Mouse (Mus musculus) forebrain, embryonic 10.5 days (tissue): Measurements from ENCODE around the gene Dhx16. TPM values are rescaled to one million over a fixed set of nuclear protein-coding genes. Genes with fewer than 3 reads are reported as not detected.
A peak's percentile ranks its signal among the peaks of the same experiment; 100 is the strongest.

Experiments
- DNase-seq: peaks from one replicate; pipeline ENCODE4 v3.0.0-alpha.2; 2017; ENCODE audit warnings: low spot score; ENCODE audit errors: extremely low spot score
- H3K27ac ChIP-seq: fragments of 300-500 bp; sonication (generic); 2 replicates; pipeline ENCODE4 v1.5.1; 2016; ENCODE audit warnings: mild to moderate bottlenecking
- H3K27me3 ChIP-seq: fragments of 300-500 bp; sonication (generic); 2 replicates; pipeline ENCODE4 v1.6.1; 2016; ENCODE audit warnings: mild to moderate bottlenecking; ENCODE audit not compliant: poor library complexity, severe bottlenecking
- H3K36me3 ChIP-seq: fragments of 300-500 bp; sonication (generic); replicated peaks from 2 replicates; pipeline ENCODE4 v1.6.1; 2016; ENCODE audit warnings: mild to moderate bottlenecking, moderate library complexity
- H3K4me1 ChIP-seq: fragments of 300-500 bp; sonication (generic); 2 replicates; pipeline ENCODE4 v1.6.1; 2016
- H3K4me3 ChIP-seq: fragments of 300-500 bp; sonication (generic); 2 replicates; pipeline ENCODE4 v1.5.1; 2016; ENCODE audit warnings: mild to moderate bottlenecking, moderate library complexity
- H3K9me3 ChIP-seq: fragments of 300-500 bp; sonication (generic); 2 replicates; pipeline ENCODE4 v1.6.1; 2016; ENCODE audit warnings: mild to moderate bottlenecking, moderate library complexity
- WGBS: fragments of 180-500 bp; shearing (Covaris S2); methylation state at CpG from one replicate; pipeline ENCODE4 v1.1.7; 2016; 5-methylcytosine and 5-hydroxymethylcytosine counted together
- polyA plus RNA-seq: library from polyadenylated mRNA; unstranded; fragments of >200 nt; fragmentation: Nextera tagmentation; extraction: Ambion mirVana; gene quantifications from 2 replicates; pipeline ENCODE4 v1.2.1, GENCODE M21; 2016

The Dhx16 gene
- polyA plus RNA-seq, 1 experiment from 2014 or later: 60.3 TPM

DNA sequence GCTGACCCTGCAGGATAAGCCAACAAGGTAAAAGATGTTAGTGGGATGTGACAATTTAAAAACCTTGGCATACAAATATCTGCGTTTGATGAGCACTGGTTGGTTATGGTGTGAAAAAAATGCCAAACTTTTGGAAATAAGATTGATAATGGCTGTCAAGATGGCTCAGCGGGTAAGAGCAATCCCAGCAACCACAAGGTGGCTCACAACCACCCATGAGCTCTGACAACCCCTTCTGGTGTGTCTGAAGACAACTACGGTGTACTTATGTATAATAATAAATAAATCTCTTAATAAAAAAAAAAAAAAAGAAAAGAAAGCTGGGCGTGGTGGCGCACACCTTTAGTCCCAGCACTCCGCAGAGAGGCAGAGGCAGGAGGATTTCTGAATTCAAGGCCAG is 35.4 kb downstream of the Dhx16 start:
- H3K36me3 ChIP-seq: peaks cover 60% of the 10 kb centered on the region
- 84% methylated on average over 6 of the region's 6 CpGs for WGBS
- H3K4me1 ChIP-seq: peaks cover 21% of the 10 kb centered on the region
- no peaks in the 10 kb centered on the region for H3K27me3 ChIP-seq
- H3K27ac ChIP-seq: no peak overlapping the region
- H3K9me3 ChIP-seq: no peaks in the 10 kb centered on the region
- peak overlapping the region; percentile 83 for H3K4me3 ChIP-seq
- no peak for DNase-seq

- H3K9me3 ChIP-seq: no peaks in the 10 kb centered on the region
- peaks cover 26% of the 10 kb centered on the region for H3K4me1 ChIP-seq
- WGBS: 3% methylated on average over 28 of the region's 28 CpGs
- H3K27me3 ChIP-seq: no peaks in the 10 kb centered on the region
- DNase-seq: no peak
- peaks cover 62% of the 10 kb centered on the region for H3K36me3 ChIP-seq
- H3K27ac ChIP-seq: peak overlapping the region; percentile 97
- peak overlapping the region; percentile 83 for H3K4me3 ChIP-seq
These were observed 36.1 kb downstream of the Dhx16 start for GRCm38 (mm10) chr17:35915538-35916296.

- H3K27ac ChIP-seq: peak within 1 kb of the TSS; percentile 97
- H3K4me1 ChIP-seq: peaks cover 34% of the 10 kb centered on the region
- H3K4me3 ChIP-seq: peak within 1 kb of the TSS; percentile 83
- H3K36me3 ChIP-seq: peaks cover 54% of the 10 kb centered on the region
- H3K9me3 ChIP-seq: no peaks in the 10 kb centered on the region
- DNase-seq: peak; percentile 99
- WGBS: under 1% methylated on average over 83 of the region's 83 CpGs
- H3K27me3 ChIP-seq: no peaks in the 10 kb centered on the region
These were observed 36.9 kb downstream of the Dhx16 start, which contains the start of the genes Mrps18b and Ppp1r10 for GRCm38 (mm10) chr17:35916297-35917142. Gene Mrps18b, minus strand, starts transcription at chr17:35916389. Gene Ppp1r10, plus strand, starts transcription at chr17:35916434.

GRCm38 (mm10) chr17:35917143-35917462 is 37.5 kb downstream of the Dhx16 start:
- no peak for DNase-seq
- WGBS: 0% methylated on average over 8 of the region's 8 CpGs
- H3K4me1 ChIP-seq: peaks cover 36% of the 10 kb centered on the region
- peak overlapping the region; percentile 83 for H3K4me3 ChIP-seq
- H3K9me3 ChIP-seq: no peaks in the 10 kb centered on the region
- H3K27me3 ChIP-seq: no peaks in the 10 kb centered on the region
- H3K36me3 ChIP-seq: peaks cover 51% of the 10 kb centered on the region
- peak overlapping the region; percentile 97 for H3K27ac ChIP-seq

- no peaks in the 10 kb centered on the region for H3K27me3 ChIP-seq
- peak; percentile 65 for DNase-seq
- peaks cover 36% of the 10 kb centered on the region for H3K4me1 ChIP-seq
- H3K36me3 ChIP-seq: peaks cover 50% of the 10 kb centered on the region
- H3K9me3 ChIP-seq: no peaks in the 10 kb centered on the region
- peak overlapping the region; percentile 83 for H3K4me3 ChIP-seq
- WGBS: under 1% methylated on average over 13 of the region's 13 CpGs
- peak overlapping the region; percentile 97 for H3K27ac ChIP-seq
These were observed 38.0 kb downstream of the Dhx16 start for GRCm38 (mm10) chr17:35917463-35918251.

DNA sequence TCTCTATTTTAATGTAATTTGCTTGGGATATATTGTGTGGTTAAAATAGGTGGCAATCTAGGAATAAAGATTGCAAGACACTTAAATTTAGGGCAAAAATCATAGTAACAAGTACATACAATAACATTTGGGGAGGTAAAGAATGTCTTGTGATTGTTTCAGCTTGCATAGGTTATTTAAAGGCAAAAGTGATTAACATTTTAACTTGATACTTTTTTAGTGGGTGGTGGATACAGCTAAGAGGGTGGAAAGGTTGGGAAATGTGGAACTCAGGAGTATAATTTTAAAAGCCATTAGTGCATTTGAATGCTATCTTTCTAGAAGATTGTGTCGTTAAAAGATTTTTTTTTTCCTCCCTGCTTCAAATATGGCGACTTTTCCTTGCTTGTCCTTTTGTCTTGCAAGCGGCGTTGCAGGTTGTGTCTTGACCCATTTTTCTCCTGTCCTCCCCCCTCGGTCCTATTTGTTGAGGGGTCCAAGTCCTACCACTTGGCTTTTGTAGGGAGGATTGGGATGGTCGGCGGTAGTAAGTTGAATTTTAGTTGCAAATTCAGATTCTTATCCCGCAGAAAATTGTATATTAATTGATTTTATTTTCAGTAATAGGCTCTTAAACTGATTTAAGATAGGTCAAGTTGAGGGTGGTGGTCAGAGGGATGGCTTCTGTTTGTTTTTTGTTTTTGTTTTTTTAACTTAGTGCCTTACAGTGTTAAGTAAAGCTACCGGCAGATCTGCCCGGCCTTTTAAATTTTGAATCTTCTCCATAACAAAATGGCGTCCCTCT is 38.8 kb downstream of the Dhx16 start:
- H3K27ac ChIP-seq: peak overlapping the region; percentile 97
- no peaks in the 10 kb centered on the region for H3K27me3 ChIP-seq
- peaks cover 50% of the 10 kb centered on the region for H3K36me3 ChIP-seq
- peak overlapping the region; percentile 83 for H3K4me3 ChIP-seq
- peak; percentile 53 for DNase-seq
- peaks cover 36% of the 10 kb centered on the region for H3K4me1 ChIP-seq
- under 1% methylated on average over 11 of the region's 11 CpGs for WGBS
- no peaks in the 10 kb centered on the region for H3K9me3 ChIP-seq

GRCm38 (mm10) chr17:35919060-35919715 is 39.6 kb downstream of the Dhx16 start:
- Histone ChIP-seq H3K36me3 (peaks cover 50% of the 10 kb centered on the region), H3K27me3 (no peaks in the 10 kb centered on the region), H3K4me3 (peak overlapping the region; percentile 83), H3K4me1 (peaks cover 36% of the 10 kb centered on the region), H3K9me3 (no peaks in the 10 kb centered on the region), H3K27ac (peak overlapping the region; percentile 97)
- DNase-seq: peak; percentile 88
- 21% methylated on average over 7 of the region's 7 CpGs for WGBS

DNA sequence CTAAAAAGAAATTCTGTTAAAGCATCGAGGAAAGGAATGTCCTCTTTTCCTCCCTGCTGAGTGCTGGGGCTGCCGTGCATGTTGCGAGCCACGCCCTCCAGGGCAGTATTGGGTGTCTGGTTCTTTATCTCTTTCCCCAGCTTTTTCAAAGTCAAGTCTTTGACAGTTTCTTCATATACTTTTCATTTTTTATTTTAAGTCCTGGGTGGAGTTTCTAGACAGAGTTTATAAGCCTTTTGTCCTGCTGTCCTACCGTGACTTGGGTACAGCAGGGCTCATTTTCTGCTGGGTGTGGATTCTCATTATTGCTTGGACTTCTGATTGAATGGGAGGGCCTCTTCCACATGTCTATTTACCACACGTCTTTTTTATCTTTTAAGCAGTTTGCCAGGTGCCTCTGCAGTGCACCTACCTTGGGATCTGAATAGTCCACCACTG is 40.3 kb downstream of the Dhx16 start:
- peak overlapping the region; percentile 97 for H3K27ac ChIP-seq
- 65% methylated on average over 6 of the region's 6 CpGs for WGBS
- H3K4me3 ChIP-seq: peak overlapping the region; percentile 83
- DNase-seq: no peak
- H3K27me3 ChIP-seq: no peaks in the 10 kb centered on the region
- peaks cover 36% of the 10 kb centered on the region for H3K4me1 ChIP-seq
- H3K9me3 ChIP-seq: no peaks in the 10 kb centered on the region
- H3K36me3 ChIP-seq: peaks cover 52% of the 10 kb centered on the region

- no peaks in the 10 kb centered on the region for H3K27me3 ChIP-seq
- 85% methylated on average over 1 of the region's 1 CpGs for WGBS
- H3K9me3 ChIP-seq: no peaks in the 10 kb centered on the region
- H3K36me3 ChIP-seq: peaks cover 57% of the 10 kb centered on the region
- no peak for DNase-seq
- H3K4me3 ChIP-seq: peak overlapping the region; percentile 83; the same call in 1 of the 2 replicates
- peak overlapping the region; percentile 97 for H3K27ac ChIP-seq
- peaks cover 31% of the 10 kb centered on the region for H3K4me1 ChIP-seq
These were observed 40.8 kb downstream of the Dhx16 start for GRCm38 (mm10) chr17:35920384-35920783.

DNA sequence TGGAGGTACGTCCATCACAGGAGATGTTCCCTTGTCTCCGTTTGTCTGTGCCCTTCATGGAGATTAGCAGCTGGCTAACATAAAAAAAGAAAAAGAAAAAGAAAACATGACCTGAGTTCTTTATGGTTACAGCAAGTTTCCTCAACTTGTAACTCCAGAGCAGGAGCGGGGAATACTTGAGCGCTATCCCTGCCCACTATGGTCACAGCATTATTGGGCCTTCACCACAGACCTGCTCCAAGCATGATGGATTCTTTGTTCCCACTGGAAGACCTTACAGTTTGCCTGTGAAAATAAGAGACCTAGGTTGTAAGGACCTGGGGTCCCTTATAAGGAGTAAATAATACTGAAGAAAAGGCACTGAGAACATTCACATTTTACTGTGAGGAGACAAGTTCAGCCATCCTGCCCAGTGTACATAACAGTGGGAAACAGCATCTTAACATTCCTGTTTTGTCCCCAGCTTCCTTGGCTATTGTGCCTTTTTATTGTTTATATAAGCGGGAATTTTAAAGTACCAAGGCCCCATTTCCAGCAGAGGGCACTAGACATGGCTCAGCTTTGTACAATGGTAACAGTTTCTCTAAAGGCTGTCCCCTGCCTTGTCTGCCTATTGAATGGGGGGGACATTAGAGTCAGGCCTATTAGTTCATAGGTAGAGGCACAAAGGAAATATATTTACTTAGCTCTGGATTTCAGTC is 41.4 kb downstream of the Dhx16 start:
- Histone ChIP-seq H3K4me1 (peaks cover 27% of the 10 kb centered on the region), H3K27ac (peak overlapping the region; percentile 97), H3K9me3 (no peaks in the 10 kb centered on the region), H3K36me3 (peaks cover 64% of the 10 kb centered on the region), H3K4me3 (peak overlapping the region; percentile 18; the same call in 1 of the 2 replicates), H3K27me3 (no peaks in the 10 kb centered on the region)
- no peak for DNase-seq
- 81% methylated on average over 5 of the region's 5 CpGs for WGBS

DNA sequence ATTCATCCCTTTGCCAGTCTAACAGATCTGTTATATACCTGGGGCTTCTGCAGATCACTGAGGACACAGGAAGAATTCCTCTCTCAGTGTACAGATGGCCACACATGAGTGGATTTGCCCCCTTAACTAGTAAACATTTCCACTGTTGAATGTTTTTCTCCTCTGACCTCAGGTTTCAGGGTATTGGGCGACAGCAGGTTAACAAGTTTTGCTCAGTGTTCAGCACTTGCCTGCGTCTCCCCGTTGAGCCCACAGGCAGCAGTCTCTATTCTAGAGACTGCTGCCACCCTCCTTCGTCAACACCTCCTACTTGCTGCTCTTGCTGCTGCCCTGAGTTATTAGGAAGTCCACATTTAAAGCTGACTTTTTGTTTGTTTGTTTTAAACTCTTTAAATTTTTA is 42.1 kb downstream of the Dhx16 start:
- Histone ChIP-seq H3K27me3 (no peaks in the 10 kb centered on the region), H3K9me3 (no peaks in the 10 kb centered on the region), H3K27ac (0 out of 2 replicates have a peak overlapping the region, but pooled peaks have one; percentile 97), H3K4me1 (peaks cover 27% of the 10 kb centered on the region), H3K36me3 (peaks cover 71% of the 10 kb centered on the region), H3K4me3 (no peak overlapping the region)
- 90% methylated on average over 4 of the region's 4 CpGs for WGBS
- DNase-seq: no peak
